Mouse (Mus musculus) heart, embryonic 10.5 days (tissue): ENCODE measurements around the gene Gm10282. TPM values are rescaled to one million over a fixed set of nuclear protein-coding genes. Genes with fewer than 3 reads are reported as not detected.

Source experiments
- DNase-seq: peaks from one replicate; pipeline ENCODE4 v3.0.0-alpha.2; 2017; ENCODE audit warnings: low spot score
- H3K27ac ChIP-seq: fragments of 300-500 bp; sonication (generic); 2 replicates; pipeline ENCODE4 v1.5.1; 2016; ENCODE audit warnings: mild to moderate bottlenecking
- H3K27me3 ChIP-seq: fragments of 300-500 bp; sonication (generic); 2 replicates; pipeline ENCODE4 v1.6.1; 2016; ENCODE audit warnings: mild to moderate bottlenecking; ENCODE audit not compliant: poor library complexity, insufficient read depth, severe bottlenecking
- H3K36me3 ChIP-seq: fragments of 300-500 bp; sonication (generic); 2 replicates; pipeline ENCODE4 v1.6.1; 2016; ENCODE audit warnings: mild to moderate bottlenecking, moderate library complexity
- H3K4me1 ChIP-seq: fragments of 300-500 bp; sonication (generic); 2 replicates; pipeline ENCODE4 v1.6.1; 2016; ENCODE audit warnings: mild to moderate bottlenecking
- H3K4me3 ChIP-seq: fragments of 300-500 bp; sonication (generic); 2 replicates; pipeline ENCODE4 v1.5.1; 2016; ENCODE audit warnings: mild to moderate bottlenecking, moderate library complexity
- H3K9me3 ChIP-seq: fragments of 300-500 bp; sonication (generic); 2 replicates; pipeline ENCODE4 v1.6.1; 2016; ENCODE audit warnings: mild to moderate bottlenecking, moderate library complexity
- WGBS: fragments of 180-500 bp; shearing (Covaris S2); methylation state at CpG from one replicate; pipeline ENCODE4 v1.1.7; 2016; 5-methylcytosine and 5-hydroxymethylcytosine counted together
- polyA plus RNA-seq: library from polyadenylated mRNA; unstranded; fragments of >200 nt; fragmentation: Nextera tagmentation; extraction: Ambion mirVana; gene quantifications from 2 replicates; pipeline ENCODE4 v1.2.1, GENCODE M21; 2016

Gm10282 gene
- polyA plus RNA-seq, 1 experiment from 2014 or later = 23.4 TPM

DNA sequence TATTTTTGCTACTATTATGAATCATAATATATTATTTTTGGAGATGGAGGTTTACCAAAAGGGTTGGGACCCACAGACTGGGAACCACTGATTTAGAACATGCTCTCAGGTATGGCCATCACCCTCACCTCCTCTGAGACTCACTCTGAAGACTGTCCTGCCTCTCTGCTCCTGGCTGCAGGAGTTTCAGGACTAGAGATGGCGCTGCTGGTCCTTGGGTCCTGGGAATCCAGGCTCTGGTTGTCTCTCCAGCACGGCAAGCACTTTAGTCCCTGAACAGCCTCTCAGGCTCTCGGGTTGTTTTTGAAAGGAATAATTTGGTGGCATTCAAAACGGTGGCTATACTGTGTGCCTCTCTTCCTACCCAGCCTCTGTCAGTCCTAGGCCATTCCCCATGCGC, 43.2 kb downstream of the Gm10282 start:
- WGBS = 40% methylated on average over 5 of the region's 5 CpGs
- H3K36me3 ChIP-seq = peaks cover 4% of the 10 kb centered on the region
- no peaks in the 10 kb centered on the region for H3K9me3 ChIP-seq
- H3K4me3 ChIP-seq = no peak overlapping the region
- DNase-seq = no peak
- H3K27ac ChIP-seq = no peak overlapping the region
- no peaks in the 10 kb centered on the region for H3K27me3 ChIP-seq
- H3K4me1 ChIP-seq = peaks cover 9% of the 10 kb centered on the region

DNA sequence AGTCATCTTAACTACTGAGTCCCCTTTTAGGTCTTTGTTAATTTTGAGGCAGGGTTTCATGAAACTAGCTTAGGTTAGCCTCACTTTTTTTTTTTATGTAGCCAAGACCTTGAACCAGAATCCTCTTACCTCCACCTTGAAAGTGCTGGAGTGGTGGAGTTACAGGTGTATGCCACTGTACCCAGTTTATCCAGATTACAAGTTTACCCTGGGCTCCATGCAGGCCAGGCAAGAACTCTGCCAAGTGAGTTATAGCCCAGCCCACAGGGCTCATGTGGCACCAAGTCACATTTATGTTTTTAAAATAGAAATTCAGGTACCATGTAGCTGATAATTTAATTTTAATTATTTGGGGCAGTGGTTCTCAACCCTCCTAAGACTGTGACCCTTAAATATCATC, 43.6 kb downstream of the Gm10282 start:
- no peak for DNase-seq
- Histone ChIP-seq H3K4me1 (peaks cover 9% of the 10 kb centered on the region), H3K36me3 (peaks cover 7% of the 10 kb centered on the region), H3K27ac (no peak overlapping the region), H3K27me3 (no peaks in the 10 kb centered on the region), H3K9me3 (no peaks in the 10 kb centered on the region), H3K4me3 (no peak overlapping the region)

GRCm38 (mm10) chr8:72261019-72261418, 44.0 kb downstream of the Gm10282 start:
- no peaks in the 10 kb centered on the region for H3K27me3 ChIP-seq
- H3K27ac ChIP-seq = 0 out of 2 replicates have a peak overlapping the region, but pooled peaks have one; percentile 53
- no peaks in the 10 kb centered on the region for H3K9me3 ChIP-seq
- WGBS = 32% methylated on average over 2 of the region's 2 CpGs
- no peak overlapping the region for H3K4me3 ChIP-seq
- peaks cover 8% of the 10 kb centered on the region for H3K36me3 ChIP-seq
- peaks cover 9% of the 10 kb centered on the region for H3K4me1 ChIP-seq
- DNase-seq = peak; percentile 80

GRCm38 (mm10) chr8:72260585-72260984, 44.5 kb downstream of the Gm10282 start:
- 54% methylated on average over 4 of the region's 4 CpGs for WGBS
- Histone ChIP-seq H3K36me3 (peaks cover 12% of the 10 kb centered on the region), H3K9me3 (no peaks in the 10 kb centered on the region), H3K4me3 (no peak overlapping the region), H3K27me3 (no peaks in the 10 kb centered on the region), H3K27ac (0 out of 2 replicates have a peak overlapping the region, but pooled peaks have one; percentile 53), H3K4me1 (peaks cover 9% of the 10 kb centered on the region)
- DNase-seq = no peak

DNA sequence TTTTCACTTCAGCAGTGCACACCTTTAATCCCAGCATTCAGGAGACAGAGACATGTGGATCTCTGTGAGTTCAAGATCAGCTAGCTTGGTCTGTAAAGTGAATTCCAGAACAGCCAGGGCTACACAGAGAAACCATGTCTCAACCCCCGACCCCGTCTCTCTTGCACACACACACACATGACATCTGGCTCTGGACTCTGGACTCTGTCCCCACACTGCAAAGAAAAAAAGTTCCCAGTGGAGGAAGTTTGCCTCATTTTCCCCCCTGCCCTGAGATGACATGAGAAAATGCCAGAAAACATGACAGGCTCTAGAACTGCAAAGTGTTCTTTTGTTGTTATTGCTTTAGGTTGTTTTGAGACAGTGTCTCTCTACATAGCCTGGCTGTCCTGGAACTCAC, 45.2 kb downstream of the Gm10282 start:
- H3K27me3 ChIP-seq = no peaks in the 10 kb centered on the region
- no peaks in the 10 kb centered on the region for H3K9me3 ChIP-seq
- 55% methylated on average over 2 of the region's 2 CpGs for whole genome bisulfite sequencing
- no peak overlapping the region for H3K27ac ChIP-seq
- peaks cover 6% of the 10 kb centered on the region for H3K4me1 ChIP-seq
- H3K36me3 ChIP-seq = peaks cover 19% of the 10 kb centered on the region
- no peak for DNase-seq
- H3K4me3 ChIP-seq = no peak overlapping the region

- DNase-seq = no peak
- WGBS = 85% methylated on average over 1 of the region's 1 CpGs
- peaks cover 6% of the 10 kb centered on the region for H3K4me1 ChIP-seq
- no peaks in the 10 kb centered on the region for H3K27me3 ChIP-seq
- no peak overlapping the region for H3K27ac ChIP-seq
- H3K4me3 ChIP-seq = no peak overlapping the region
- peaks cover 36% of the 10 kb centered on the region for H3K36me3 ChIP-seq
- H3K9me3 ChIP-seq = no peaks in the 10 kb centered on the region
Observed at GRCm38 (mm10) chr8:72257902-72258238, 47.2 kb downstream of the Gm10282 start.

DNA sequence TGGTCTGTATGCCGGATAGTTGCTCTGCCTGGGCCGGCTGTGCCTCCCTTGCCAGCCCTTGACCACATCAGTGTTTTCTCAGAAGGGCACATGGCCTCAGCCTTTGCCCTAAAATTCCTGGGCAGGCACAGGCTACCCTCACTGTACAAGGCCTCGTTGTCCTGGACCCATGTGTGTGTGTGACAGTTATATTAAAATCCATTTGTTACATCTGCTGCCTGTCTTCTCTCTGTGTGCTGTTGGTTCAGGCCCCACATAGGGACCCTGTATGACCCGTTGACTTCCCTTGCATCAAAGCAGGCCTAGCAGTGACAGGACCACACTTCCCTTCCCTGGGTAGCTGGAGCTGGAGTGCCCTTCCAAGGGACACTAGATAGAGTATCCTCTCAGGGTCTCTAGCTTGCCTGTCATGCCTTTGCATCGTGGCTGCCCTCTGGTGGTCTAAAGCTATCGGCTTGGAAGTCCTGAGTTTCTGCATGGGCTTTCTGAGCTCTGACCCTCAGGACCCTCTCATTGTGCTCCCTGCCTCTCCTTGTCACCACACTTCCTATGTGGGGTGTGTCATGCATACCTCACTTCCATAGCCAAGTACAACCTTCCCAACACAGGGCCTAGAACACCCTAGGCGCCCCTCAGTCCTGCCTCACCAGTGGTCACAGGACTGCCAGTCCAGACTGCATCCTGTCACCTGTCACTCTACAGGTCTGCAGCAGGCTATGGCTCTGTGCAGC, 47.7 kb downstream of the Gm10282 start:
- Histone ChIP-seq H3K36me3 (peaks cover 41% of the 10 kb centered on the region), H3K27ac (no peak overlapping the region), H3K4me3 (no peak overlapping the region), H3K27me3 (no peaks in the 10 kb centered on the region), H3K9me3 (no peaks in the 10 kb centered on the region), H3K4me1 (peaks cover 6% of the 10 kb centered on the region)
- DNase-seq = peak; percentile 81
- WGBS = 50% methylated on average over 7 of the region's 7 CpGs

Other genes starting within 250 kb of the Gm10282 start
- 0.06 TPM in 1 of 2 replicates, not detected in the other for gene Olfr373, start 222.1 kb downstream of the Gm10282 start, polyA plus RNA-seq
- gene Olfr374, start 198.2 kb downstream of the Gm10282 start, polyA plus RNA-seq = not detected in 2 replicates
- 447 and 556 TPM in 2 replicates for gene Tpm4, start 170.3 kb downstream of the Gm10282 start, polyA plus RNA-seq
- gene Rab8a, start 144.1 kb downstream of the Gm10282 start, polyA plus RNA-seq = 89.0 and 104 TPM in 2 replicates
- 0.13 TPM in 1 of 2 replicates, not detected in the other for gene Hsh2d, start 115.6 kb downstream of the Gm10282 start, polyA plus RNA-seq
- not detected in 2 replicates for gene Cib3, start 92.4 kb downstream of the Gm10282 start, polyA plus RNA-seq
- not detected in 2 replicates for gene Gm11034, start 91.6 kb downstream of the Gm10282 start, polyA plus RNA-seq
- gene Fam32a, start 85.5 kb downstream of the Gm10282 start, polyA plus RNA-seq = 43.4 and 55.4 TPM in 2 replicates
- 129 and 131 TPM in 2 replicates for gene Ap1m1, start 65.2 kb downstream of the Gm10282 start, polyA plus RNA-seq
- gene Klf2, start 13.8 kb upstream of the Gm10282 start, polyA plus RNA-seq = 12.8 and 14.1 TPM in 2 replicates
- 49.9 and 62.3 TPM in 2 replicates for gene Eps15l1, start 116.2 kb upstream of the Gm10282 start, polyA plus RNA-seq
- 0.84 and 1.7 TPM in 2 replicates for gene Calr3, start 138.6 kb upstream of the Gm10282 start, polyA plus RNA-seq
- 9.7 and 12.0 TPM in 2 replicates for gene 1700030K09Rik, start 138.6 kb upstream of the Gm10282 start, polyA plus RNA-seq
- gene Cherp, start 170.0 kb upstream of the Gm10282 start, polyA plus RNA-seq = 75.0 and 83.0 TPM in 2 replicates
- 21.5 and 23.8 TPM in 2 replicates for gene Slc35e1, start 187.4 kb upstream of the Gm10282 start, polyA plus RNA-seq
- gene Med26, start 243.0 kb upstream of the Gm10282 start, polyA plus RNA-seq = 12.7 and 14.9 TPM in 2 replicates